ENCODE assay signal across 11 mouse cellular contexts in the genomic region with DNA sequence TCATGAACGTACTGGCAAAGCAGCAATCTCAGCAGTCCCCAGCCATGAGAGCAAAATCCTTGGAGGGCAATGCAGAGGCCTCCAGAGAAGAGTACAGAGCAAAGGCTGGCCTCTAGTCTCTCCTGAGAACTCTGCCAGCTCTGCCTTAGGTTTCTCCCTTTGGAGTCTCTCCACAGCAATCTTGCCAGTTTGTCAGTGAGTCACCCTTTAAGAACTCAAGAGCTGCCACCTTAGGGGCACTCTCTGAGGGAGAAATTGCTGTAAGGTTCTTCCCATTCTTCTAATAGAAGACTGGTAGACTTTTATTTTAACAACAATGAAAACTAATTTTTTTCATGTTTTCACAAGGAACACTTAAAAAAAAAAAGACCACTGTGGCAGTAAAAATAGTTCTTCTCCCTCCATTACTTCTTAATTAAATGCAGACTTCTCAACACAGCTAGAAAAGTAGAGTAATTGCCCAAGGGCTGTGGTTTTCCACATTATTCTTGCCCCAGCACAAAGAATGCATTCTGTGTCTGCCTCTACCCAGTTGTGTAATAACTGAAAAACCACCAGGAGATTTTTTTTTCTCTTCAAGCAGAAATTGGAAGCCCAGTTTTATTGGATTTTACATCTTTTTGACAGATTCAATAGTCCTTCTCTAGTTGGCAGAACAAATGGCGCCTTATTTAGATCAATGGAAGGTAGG. TPM values are rescaled to one million over a fixed set of nuclear protein-coding genes. Genes with fewer than 3 reads are reported as not detected.
DNase-seq lines count a peak whose midpoint lies in the region; ATAC-seq and TF ChIP-seq lines count a peak whose summit lies in the region.
"Had no signal": no experiment of that assay in that cellular context is flagged by ENCODE, and none has a peak within 500 bp of the region (broad histone marks: within the 10 kb centered on the region; RNA-seq: fewer than 3 reads in every experiment).

No protein-coding gene starts in this region.

- 0 out of 2 replicates have a peak overlapping the region, but pooled peaks have one; percentile 47 for H3K27ac ChIP-seq in hindbrain, embryonic 11.5 days (ENCODE audit: low read depth, low read length)
- H3K27ac ChIP-seq in hindbrain, embryonic 12.5 days = no peak overlapping the region
- H3K27ac ChIP-seq in embryonic facial prominence, embryonic 10.5 days (replicated peaks) = peak overlapping the region; percentile 67
- peak overlapping the region; percentile 82 for H3K27ac ChIP-seq in limb, embryonic 14.5 days (replicated peaks; ENCODE audit: low read depth, low read length)
- H3K27ac ChIP-seq: hindbrain, embryonic 13.5 days had no signal

- no peak for DNase-seq in hindbrain, embryonic 11.5 days (ENCODE audit: low spot score)
- DNase-seq in embryonic facial prominence, embryonic 10.5 days (ENCODE audit: low spot score) = no peak
- DNase-seq in limb, embryonic 14.5 days (ENCODE audit: low spot score) = peak; percentile 66
- no peak for DNase-seq in retina, postnatal 1 day
- no peak for DNase-seq in thymus, postnatal 25 days
- DNase-seq in left cerebral cortex, postnatal 10 days (ENCODE audit: extremely low spot score in 1 of 2, low spot score in 2 of 2) = no peak

- H3K4me1 ChIP-seq in hindbrain, embryonic 11.5 days (replicated peaks; ENCODE audit: control insufficient read depth, insufficient read depth, low read length) = no peaks in the 10 kb centered on the region
- peaks cover 6% of the 10 kb centered on the region; the same call in 1 of the 2 replicates for H3K4me1 ChIP-seq in hindbrain, embryonic 12.5 days
- H3K4me1 ChIP-seq in embryonic facial prominence, embryonic 10.5 days = peaks cover 27% of the 10 kb centered on the region
- peaks cover 15% of the 10 kb centered on the region for H3K4me1 ChIP-seq in limb, embryonic 14.5 days (ENCODE audit: control insufficient read depth, insufficient read depth, low read length)

- H3K36me3 ChIP-seq in hindbrain, embryonic 11.5 days (ENCODE audit: control insufficient read depth, insufficient read depth, low read length) = no peaks in the 10 kb centered on the region
- no peaks in the 10 kb centered on the region for H3K36me3 ChIP-seq in hindbrain, embryonic 12.5 days
- H3K36me3 ChIP-seq in C2C12 (ENCODE audit: control insufficient read depth, insufficient read depth) = no peaks in the 10 kb centered on the region
- H3K36me3 ChIP-seq in embryonic facial prominence, embryonic 10.5 days (replicated peaks) = no peaks in the 10 kb centered on the region
- H3K36me3 ChIP-seq in limb, embryonic 14.5 days (ENCODE audit: control insufficient read depth, insufficient read depth, low read length) = no peaks in the 10 kb centered on the region
- H3K36me3 ChIP-seq: hindbrain, embryonic 13.5 days had no signal

- no peak overlapping the region for H3K4me2 ChIP-seq in hindbrain, embryonic 11.5 days (replicated peaks; ENCODE audit: low read depth, low read length)
- H3K4me2 ChIP-seq in hindbrain, embryonic 12.5 days (replicated peaks) = no peak overlapping the region
- H3K4me2 ChIP-seq in limb, embryonic 14.5 days (replicated peaks; ENCODE audit: low read depth, low read length, severe bottlenecking) = 0 out of 2 replicates have a peak overlapping the region, but pooled peaks have one; percentile 13
- H3K4me2 ChIP-seq: hindbrain, embryonic 13.5 days had no signal

- H3K79me2 ChIP-seq in C2C12 (ENCODE audit: control insufficient read depth, insufficient read depth) = no peaks in the 10 kb centered on the region

- H3K9me3 ChIP-seq in hindbrain, embryonic 11.5 days (ENCODE audit: control insufficient read depth, low read length) = no peaks in the 10 kb centered on the region
- no peaks in the 10 kb centered on the region for H3K9me3 ChIP-seq in hindbrain, embryonic 12.5 days (replicated peaks)
- H3K9me3 ChIP-seq in embryonic facial prominence, embryonic 10.5 days = no peaks in the 10 kb centered on the region
- no peaks in the 10 kb centered on the region for H3K9me3 ChIP-seq in limb, embryonic 14.5 days (ENCODE audit: control insufficient read depth, low read length)
- H3K9me3 ChIP-seq: hindbrain, embryonic 13.5 days; megakaryocyte, embryonic 14.5 days had no signal

- H3K27me3 ChIP-seq in hindbrain, embryonic 11.5 days (ENCODE audit: control insufficient read depth, insufficient read depth, low read length) = no peaks in the 10 kb centered on the region
- H3K27me3 ChIP-seq in hindbrain, embryonic 12.5 days = no peaks in the 10 kb centered on the region
- no peaks in the 10 kb centered on the region for H3K27me3 ChIP-seq in C2C12 (ENCODE audit: control insufficient read depth, insufficient read depth, insufficient read length)
- H3K27me3 ChIP-seq in embryonic facial prominence, embryonic 10.5 days (replicated peaks; ENCODE audit: low read depth, poor library complexity, severe bottlenecking) = no peaks in the 10 kb centered on the region
- no peaks in the 10 kb centered on the region for H3K27me3 ChIP-seq in limb, embryonic 14.5 days (ENCODE audit: control insufficient read depth, insufficient read depth, low read length)
- H3K27me3 ChIP-seq: hindbrain, embryonic 13.5 days; megakaryocyte, embryonic 14.5 days had no signal

- no peak overlapping the region for H3K4me3 ChIP-seq in hindbrain, embryonic 11.5 days (ENCODE audit: low read depth, low read length)
- H3K4me3 ChIP-seq in hindbrain, embryonic 12.5 days = no peak overlapping the region
- H3K4me3 ChIP-seq in C2C12 (ENCODE audit: insufficient read depth, poor library complexity, severe bottlenecking) = no peak overlapping the region
- no peak overlapping the region for H3K4me3 ChIP-seq in embryonic facial prominence, embryonic 10.5 days
- no peak overlapping the region for H3K4me3 ChIP-seq in limb, embryonic 14.5 days (replicated peaks; ENCODE audit: low read length)
- H3K4me3 ChIP-seq: hindbrain, embryonic 13.5 days; megakaryocyte, embryonic 14.5 days had no signal

- no peak overlapping the region for H3ac ChIP-seq in C2C12 (ENCODE audit: control insufficient read depth, insufficient read length, low read depth)

- H3K79me3 ChIP-seq in C2C12 (ENCODE audit: low read depth) = no peaks in the 10 kb centered on the region

- TF ChIP-seq CTCF in C2C12 (IDR thresholded peaks at IDR 0.05; ENCODE audit: control insufficient read depth, insufficient read depth, insufficient read length) = no peak

- H3K9ac ChIP-seq in hindbrain, embryonic 11.5 days (ENCODE audit: low read depth, low read length) = no peak overlapping the region
- H3K9ac ChIP-seq in hindbrain, embryonic 12.5 days = no peak overlapping the region
- H3K9ac ChIP-seq in limb, embryonic 14.5 days (ENCODE audit: low read depth, low read length, severe bottlenecking) = 0 out of 2 replicates have a peak overlapping the region, but pooled peaks have one; percentile 4
- H3K9ac ChIP-seq: hindbrain, embryonic 13.5 days had no signal

- TF ChIP-seq POLR2A in limb, embryonic 14.5 days (IDR thresholded peaks at IDR 0.05; ENCODE audit: borderline replicate concordance, extremely low read depth, insufficient read depth, insufficient read length) = no peak

- no peak for ATAC-seq in hindbrain, embryonic 11.5 days (ENCODE audit: low FRiP score)
- ATAC-seq in hindbrain, embryonic 12.5 days (ENCODE audit: low FRiP score) = no peak
- peak; percentile 76; the same call in 1 of the 2 replicates for ATAC-seq in limb, embryonic 14.5 days (ENCODE audit: low FRiP score, low read depth)
- ATAC-seq: forebrain, embryonic 14.5 days had no signal

- intact Hi-C loops in left cerebral cortex, postnatal 10 days (cut with DNase I) = no loop called here

- WGBS in hindbrain, embryonic 11.5 days = 64% methylated on average over 2 of the region's 2 CpGs
- 72% methylated on average over 2 of the region's 2 CpGs for WGBS in hindbrain, embryonic 12.5 days
- 57% methylated on average over 2 of the region's 2 CpGs for WGBS in embryonic facial prominence, embryonic 10.5 days
- WGBS in limb, embryonic 14.5 days = 22% methylated on average over 2 of the region's 2 CpGs

TF ChIP-seq in C2C12, 6 proteins besides CTCF, POLR2A, EP300 and RAD21:
- TF ChIP-seq CEBPB (IDR thresholded peaks at IDR 0.05; ENCODE audit: low read depth) = peak; percentile 99
- peak; percentile 50 for TF ChIP-seq FOSL1 (IDR thresholded peaks at IDR 0.05; ENCODE audit: insufficient read depth, low read length, poor library complexity, severe bottlenecking)
- no peak for TF ChIP-seq MYOD1 (IDR thresholded peaks at IDR 0.05; ENCODE audit: control insufficient read depth, insufficient read length, low read depth)
- TF ChIP-seq USF1 (IDR thresholded peaks at IDR 0.05; ENCODE audit: low read depth) = no peak
- no peak for TF ChIP-seq MAX (IDR thresholded peaks at IDR 0.05)
- TF ChIP-seq MYOG (IDR thresholded peaks at IDR 0.05; ENCODE audit: control insufficient read depth, extremely low read depth, insufficient read length) = no peak

RNA-seq across cellular contexts. Expression of gene Spp1, which starts 27.2 kb away (rescaled TPM):
- 19.4 and 19.5 TPM in 2 replicates for polyA plus RNA-seq in hindbrain, embryonic 11.5 days (2014; fragmentation: Nextera tagmentation; extraction: Ambion mirVana)
- polyA plus RNA-seq in hindbrain, embryonic 12.5 days (2016; fragmentation: Nextera tagmentation; extraction: Ambion mirVana) = 34.9 and 36.0 TPM in 2 replicates
- 1,843 TPM for polyA plus RNA-seq in C2C12 (2012; fragmentation: generic; extraction: Trizol)
- polyA plus RNA-seq in embryonic facial prominence, embryonic 10.5 days (2016; fragmentation: Nextera tagmentation; extraction: Ambion mirVana) = 6.0 and 6.5 TPM in 2 replicates
- 78.3 and 102 TPM in 2 replicates for polyA plus RNA-seq in limb, embryonic 14.5 days (2012; rRNA removed)
- 132 and 195 TPM in 2 replicates for polyA plus RNA-seq in limb, embryonic 14.5 days (2014; fragmentation: Nextera tagmentation; extraction: Ambion mirVana)
- total RNA-seq in left cerebral cortex, postnatal 10 days (2021) = 10 to 100 TPM in 1 of 2 experiments, 1 to 10 TPM in 1; 6.9 to 10.1 TPM

RNA-seq across cellular contexts. Expression of gene Pkd2, which starts 51.6 kb away (rescaled TPM):
- polyA plus RNA-seq in hindbrain, embryonic 11.5 days (2014; fragmentation: Nextera tagmentation; extraction: Ambion mirVana) = 12.5 and 15.1 TPM in 2 replicates
- 21.8 and 24.1 TPM in 2 replicates for polyA plus RNA-seq in hindbrain, embryonic 12.5 days (2016; fragmentation: Nextera tagmentation; extraction: Ambion mirVana)
- 6.1 TPM for polyA plus RNA-seq in C2C12 (2012; fragmentation: generic; extraction: Trizol)
- polyA plus RNA-seq in embryonic facial prominence, embryonic 10.5 days (2016; fragmentation: Nextera tagmentation; extraction: Ambion mirVana) = 10.3 and 10.5 TPM in 2 replicates
- 84.4 and 86.0 TPM in 2 replicates for polyA plus RNA-seq in limb, embryonic 14.5 days (2012; rRNA removed)
- polyA plus RNA-seq in limb, embryonic 14.5 days (2014; fragmentation: Nextera tagmentation; extraction: Ambion mirVana) = 32.6 and 38.2 TPM in 2 replicates
- total RNA-seq in left cerebral cortex, postnatal 10 days (2021) = 10 to 100 TPM; 24.8 to 25.7 TPM
